Mouse (Mus musculus): Measurements from ENCODE around the gene Col4a3.

DNA sequence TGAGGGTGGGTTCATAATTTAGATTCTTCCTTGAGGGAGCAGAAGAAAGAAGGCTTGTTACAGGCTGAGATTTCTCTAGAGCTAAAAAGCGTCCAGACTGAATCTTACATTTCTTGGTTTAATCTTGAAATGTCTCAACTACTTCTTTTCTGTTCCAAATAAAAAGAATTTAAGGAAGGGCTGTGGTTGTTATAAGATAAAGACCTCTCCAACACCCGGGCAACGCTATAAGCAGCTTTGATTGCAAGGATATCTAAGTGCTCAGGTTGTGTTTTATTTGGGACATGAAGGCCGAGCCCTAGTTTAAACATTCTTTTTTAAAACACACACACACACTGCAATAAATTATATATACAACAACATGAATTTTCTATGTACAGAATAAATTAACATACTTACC lies 17.3 kb upstream of the Col4a3 start:
- TF ChIP-seq CTCF (IDR thresholded peaks at IDR 0.05; ENCODE audit: low read depth) (no peak), EP300 (IDR thresholded peaks at IDR 0.05; ENCODE audit: low read depth) (no peak)

Measured in heart, postnatal 0 days (tissue).